Mouse (Mus musculus): ENCODE data around the gene Tas2r135.

GRCm38 (mm10) chr6:42405134-42405533 is at the start of gene Tas2r135:
- no peak for TF ChIP-seq GATA1 (IDR thresholded peaks at IDR 0.05; ENCODE audit: borderline replicate concordance, low read length)
- no peak for TF ChIP-seq FLI1 (IDR thresholded peaks at IDR 0.05; ENCODE audit: low read length)
